Mouse (Mus musculus): ENCODE measurements around the gene Phykpl.

The Phykpl gene

GRCm38 (mm10) chr11:51646751-51647667 is 62.5 kb downstream of the Phykpl start:
- DNase-seq, result peak in 1 of 2 experiments; percentile 5

GRCm38 (mm10) chr11:51648566-51648965 is 64.0 kb downstream of the Phykpl start:
- DNase-seq, result peak in 1 of 2 experiments; percentile 18

- peak in 1 of 2 experiments; percentile 26 for DNase-seq
These were observed 64.7 kb downstream of the Phykpl start for GRCm38 (mm10) chr11:51649111-51649888.

GRCm38 (mm10) chr11:51649889-51650199 is 65.3 kb downstream of the Phykpl start:
- DNase-seq, result peak in 1 of 2 experiments; percentile 24

GRCm38 (mm10) chr11:51650261-51650660 is 65.7 kb downstream of the Phykpl start:
- DNase-seq, result peak in 1 of 2 experiments; percentile 45

- peak; percentile 54 to 64 for DNase-seq
These were observed 66.3 kb downstream of the Phykpl start, which contains the start of the genes N4bp3 and D930048N14Rik for GRCm38 (mm10) chr11:51650691-51651515. TSS of gene N4bp3 (minus strand) at chr11:51650842. TSS of gene D930048N14Rik (plus strand) at chr11:51650954.

GRCm38 (mm10) chr11:51652889-51653418 is 68.4 kb downstream of the Phykpl start:
- DNase-seq, result no peak

GRCm38 (mm10) chr11:51653736-51654135 is 69.2 kb downstream of the Phykpl start:
- DNase-seq, result no peak

Measured in cerebellum, postnatal 14 days (tissue).